Mouse (Mus musculus) G1E (cell line): Measurements from ENCODE around the gene Pik3r2. TPM values are rescaled to one million over a fixed set of nuclear protein-coding genes. Genes with fewer than 3 reads are reported as not detected.
A peak's percentile ranks its signal among the peaks of the same experiment; 100 is the strongest.
"Not testable (repeated sequence)": the region's sequence is repeated elsewhere in the genome, so short reads cannot be mapped to it uniquely, and the experiment has no call there.

ENCODE experiments used
- ATAC-seq: 2 replicates; pipeline ENCODE4 v1.8.0; 2016; ENCODE audit warnings: mild to moderate bottlenecking; ENCODE audit not compliant: insufficient number of reproducible peaks, poor library complexity, low FRiP score, severe bottlenecking; ENCODE audit errors: extremely low read depth
- DNase-seq: peaks from one replicate; pipeline ENCODE4 v3.0.0; 2012; ENCODE audit warnings: low spot score
- H3K27me3 ChIP-seq: 2 replicates; pipeline ENCODE4 v1.6.1; 2012; ENCODE audit warnings: mild to moderate bottlenecking, low read length, inconsistent platforms; ENCODE audit not compliant: insufficient read depth
- H3K36me3 ChIP-seq: replicated peaks from 2 replicates; pipeline ENCODE3; 2012; ENCODE audit warnings: mild to moderate bottlenecking, inconsistent platforms
- H3K4me1 ChIP-seq: 2 replicates; pipeline ENCODE4 v1.6.1; 2012; ENCODE audit warnings: low read depth, low read length, inconsistent platforms, mixed read lengths; ENCODE audit not compliant: insufficient read depth
- H3K4me3 ChIP-seq: 2 replicates; pipeline ENCODE4 v1.5.1; 2012; ENCODE audit warnings: low read depth, mild to moderate bottlenecking, inconsistent platforms, low read length, moderate library complexity, mixed read lengths
- H3K9me3 ChIP-seq: replicated peaks from 2 replicates; pipeline ENCODE4 v1.6.1; 2012; ENCODE audit warnings: inconsistent platforms
- CTCF ChIP-seq: IDR thresholded peaks from 2 replicates; pipeline ENCODE4 v1.5.1; 2012; ENCODE audit warnings: low read depth, low read length, inconsistent platforms, mixed read lengths
- GATA1 ChIP-seq: IDR thresholded peaks from 2 replicates; pipeline ENCODE4 v1.6.1; 2012; ENCODE audit warnings: borderline replicate concordance, low read length, inconsistent platforms, mixed read lengths
- GATA2 ChIP-seq: IDR thresholded peaks from 2 replicates; pipeline ENCODE4 v1.6.1; 2012; ENCODE audit warnings: low read depth, low read length, inconsistent platforms, borderline replicate concordance
- POLR2AphosphoS5 ChIP-seq: IDR thresholded peaks from 2 replicates; pipeline ENCODE4 v1.6.1; 2012; ENCODE audit warnings: low read depth, low read length, inconsistent platforms; ENCODE audit not compliant: insufficient replicate concordance
- TAL1 ChIP-seq: conservative IDR thresholded peaks from 2 replicates; pipeline ENCODE4 v1.6.1; 2012; ENCODE audit warnings: low read depth, low read length, inconsistent platforms, mixed read lengths
- polyA plus RNA-seq: library from polyadenylated mRNA; stranded (reverse); fragments of >175 nt; gene quantifications from 2 replicates; pipeline ENCODE4 v1.2.3, GENCODE M21; 2012
- total RNA-seq, 2 experiments: library from RNA; stranded (forward) in 1 of 2; stranded (reverse) in 1 of 2; fragments of 200-1000 nt in 1 of 2; fragments of >200 nt in 1 of 2; fragmentation: Nextera tagmentation in 1 of 2; gene quantifications; 2 replicates each; pipeline ENCODE4 v1.2.3; 2014 to 2017

The Pik3r2 gene
- total RNA-seq (2014; fragmentation: Nextera tagmentation) (7.1 and 16.3 TPM in 2 replicates), total RNA-seq (2017) (11.8 and 13.3 TPM in 2 replicates), polyA plus RNA-seq (55.0 and 68.8 TPM in 2 replicates)

DNA sequence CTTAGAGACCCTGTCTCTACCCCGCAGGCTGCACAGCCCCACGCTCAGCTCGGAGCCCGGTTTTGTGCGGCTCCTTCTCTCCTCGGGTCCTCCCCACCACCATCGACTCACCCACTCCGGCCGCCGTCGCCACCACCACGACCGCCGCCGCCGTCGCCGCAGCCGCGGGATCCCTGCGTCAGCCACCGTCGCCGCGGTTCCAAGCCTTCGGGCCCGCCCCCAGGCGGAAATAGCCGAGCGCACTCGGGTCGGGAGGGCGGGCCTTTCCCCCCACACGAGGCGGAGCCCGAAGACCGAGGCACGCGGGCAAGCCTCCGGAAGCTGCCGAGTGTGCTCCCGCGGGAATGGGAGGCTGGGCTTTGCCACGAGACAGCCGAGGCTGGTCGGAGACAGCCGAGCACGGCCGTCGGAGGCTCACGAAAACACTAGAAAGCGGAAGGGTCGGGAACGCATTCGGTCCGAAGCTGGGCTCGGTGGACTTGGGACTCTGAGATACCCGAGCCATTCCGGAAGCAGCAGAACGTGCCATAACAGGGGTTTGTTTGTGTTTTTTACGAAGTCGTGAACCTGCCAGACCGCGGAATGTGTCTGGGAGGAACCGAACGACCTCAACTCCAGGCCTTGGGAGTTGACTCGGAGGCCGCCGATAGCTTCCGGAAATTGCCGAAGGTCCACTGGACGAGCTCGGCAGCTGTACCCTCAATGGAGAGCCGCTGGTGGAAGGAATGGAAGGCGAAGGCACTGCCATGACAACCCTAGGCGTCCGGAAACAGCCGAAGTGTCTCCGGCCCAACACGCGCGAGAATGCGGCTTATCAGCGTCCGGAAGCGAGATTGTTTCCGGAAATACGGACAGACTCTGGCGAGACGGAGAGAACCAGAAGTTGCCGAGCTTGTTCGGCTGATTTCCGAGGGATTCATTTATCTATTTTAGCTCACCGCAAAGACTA lies at the start of gene Pik3r2:
Gene Pik3r2, minus strand, starts transcription at position 218 of the 949 bp plus-strand sequence.
- H3K27me3 ChIP-seq, result no peaks in the 10 kb centered on the region
- ATAC-seq (peak; percentile 82), DNase-seq (peak; percentile 87)
- peaks cover 90% of the 10 kb centered on the region for H3K4me1 ChIP-seq
- peaks cover 82% of the 10 kb centered on the region for H3K36me3 ChIP-seq
- no peaks in the 10 kb centered on the region for H3K9me3 ChIP-seq
- peak within 1 kb of the TSS; percentile 97 for H3K4me3 ChIP-seq
- TF ChIP-seq GATA1, result no peak
- TF ChIP-seq CTCF, result no peak
- no peak; the same call in 1 of the 2 replicates for TF ChIP-seq POLR2AphosphoS5
- TF ChIP-seq TAL1, result no peak
- no peak for TF ChIP-seq GATA2

DNA sequence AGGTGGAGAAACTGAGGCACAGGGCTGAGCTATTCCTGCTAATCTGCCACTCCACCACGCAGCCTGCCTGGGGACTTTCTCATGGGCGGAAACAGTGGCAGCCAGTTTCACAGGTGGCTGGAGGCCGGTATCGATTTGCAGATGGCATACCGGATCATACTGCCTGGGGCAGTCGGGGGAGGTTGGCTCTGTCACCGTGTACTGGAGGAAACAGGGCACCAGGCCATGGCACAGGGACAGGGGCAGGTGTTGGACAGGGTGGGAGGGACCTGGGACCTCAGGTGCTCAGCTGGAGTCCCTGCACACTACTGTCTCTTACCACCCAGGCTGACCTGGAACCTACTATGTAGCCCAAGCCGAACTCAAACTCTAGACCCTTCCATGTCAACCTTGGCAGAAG lies 49.3 kb upstream of the Pik3r2 start:
- no peak overlapping the region for H3K4me3 ChIP-seq
- ATAC-seq (no peak), DNase-seq (no peak)
- peaks cover 3% of the 10 kb centered on the region; the same call in 1 of the 2 replicates for H3K9me3 ChIP-seq
- TF ChIP-seq TAL1, result no peak
- no peak for TF ChIP-seq GATA1
- TF ChIP-seq CTCF, result no peak
- no peak for TF ChIP-seq GATA2
- TF ChIP-seq POLR2AphosphoS5, result no peak
- H3K36me3 ChIP-seq, result peaks cover 7% of the 10 kb centered on the region
- H3K27me3 ChIP-seq, result peaks cover 53% of the 10 kb centered on the region
- peaks cover 14% of the 10 kb centered on the region for H3K4me1 ChIP-seq

DNA sequence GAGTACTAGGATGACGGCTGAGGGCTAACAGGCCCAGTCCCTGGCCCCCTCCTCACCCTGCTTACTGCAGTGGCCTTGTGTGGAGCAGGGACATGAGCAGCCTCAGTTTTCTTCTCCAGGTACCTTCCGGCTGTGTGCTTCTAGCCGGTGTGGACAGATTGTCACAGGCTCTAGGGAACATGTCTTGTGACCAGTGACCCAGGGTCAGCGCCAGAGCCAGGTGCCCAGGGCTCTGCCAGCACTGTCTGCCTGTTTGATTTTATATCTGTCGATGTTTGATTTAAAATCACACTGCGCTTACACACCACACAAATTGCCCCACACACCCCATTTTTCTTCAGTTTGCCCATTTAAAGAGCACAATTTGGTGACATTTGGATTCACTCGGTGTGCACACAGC lies 47.3 kb upstream of the Pik3r2 start:
- TF ChIP-seq POLR2AphosphoS5 (no peak), CTCF (no peak), TAL1 (no peak)
- Histone ChIP-seq H3K36me3 (peaks cover 27% of the 10 kb centered on the region), H3K4me3 (no peak overlapping the region), H3K27me3 (peaks cover 43% of the 10 kb centered on the region), H3K9me3 (peaks cover 3% of the 10 kb centered on the region; the same call in 1 of the 2 replicates), H3K4me1 (peaks cover 27% of the 10 kb centered on the region)
- no peak for ATAC-seq
- DNase-seq, result no peak

DNA sequence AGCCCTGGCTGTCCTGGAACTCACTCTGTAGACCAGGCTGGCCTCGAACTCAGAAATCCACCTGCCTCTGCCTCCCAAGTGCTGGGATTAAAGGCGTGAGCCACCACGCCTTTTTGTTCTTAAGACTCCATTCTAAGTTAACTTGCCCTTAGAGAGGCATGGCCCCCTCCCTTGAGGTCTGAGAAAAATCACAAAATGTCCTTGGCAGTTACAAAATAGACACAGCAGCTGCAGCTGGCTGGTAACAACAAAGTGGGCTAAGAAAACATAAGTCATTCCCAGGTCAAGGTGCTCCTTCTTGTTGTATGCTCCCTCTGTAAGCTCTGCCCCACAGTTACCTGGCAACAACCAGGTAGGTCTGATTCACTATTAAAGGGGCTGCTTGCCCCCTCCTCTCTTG lies 46.1 kb upstream of the Pik3r2 start:
- not testable (repeated sequence) for H3K9me3 ChIP-seq, ATAC-seq, DNase-seq, H3K4me3 ChIP-seq
- H3K27me3 ChIP-seq, result peaks cover 35% of the 10 kb centered on the region
- H3K36me3 ChIP-seq, result peaks cover 29% of the 10 kb centered on the region
- H3K4me1 ChIP-seq, result peaks cover 27% of the 10 kb centered on the region

DNA sequence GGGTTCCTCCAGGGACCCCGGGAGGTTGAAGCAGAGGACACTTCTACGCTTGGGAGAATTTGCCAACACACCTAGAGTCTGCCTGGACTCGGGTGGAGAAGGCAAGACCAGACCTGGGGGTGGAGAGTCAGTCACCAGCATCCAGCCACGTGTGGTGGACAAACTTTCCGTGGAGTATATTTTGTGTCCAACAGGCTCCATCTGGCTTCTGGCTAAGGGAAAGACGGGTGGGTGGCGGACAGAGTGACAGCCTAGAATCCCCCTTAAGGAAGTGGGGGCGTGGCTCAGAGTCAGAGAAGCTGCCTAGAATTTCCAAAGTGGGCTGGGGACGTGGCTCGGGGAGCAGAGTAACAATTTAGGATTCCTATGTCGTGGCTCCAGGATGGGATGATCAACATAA lies 45.5 kb upstream of the Pik3r2 start:
- no peak overlapping the region for H3K4me3 ChIP-seq
- H3K9me3 ChIP-seq, result peaks cover 2% of the 10 kb centered on the region; the same call in 1 of the 2 replicates
- DNase-seq (no peak), ATAC-seq (no peak)
- H3K27me3 ChIP-seq, result peaks cover 34% of the 10 kb centered on the region
- H3K4me1 ChIP-seq, result peaks cover 31% of the 10 kb centered on the region
- TF ChIP-seq POLR2AphosphoS5, result no peak
- TF ChIP-seq GATA2, result no peak
- no peak for TF ChIP-seq GATA1
- TF ChIP-seq TAL1, result no peak
- no peak for TF ChIP-seq CTCF
- H3K36me3 ChIP-seq, result peaks cover 29% of the 10 kb centered on the region

DNA sequence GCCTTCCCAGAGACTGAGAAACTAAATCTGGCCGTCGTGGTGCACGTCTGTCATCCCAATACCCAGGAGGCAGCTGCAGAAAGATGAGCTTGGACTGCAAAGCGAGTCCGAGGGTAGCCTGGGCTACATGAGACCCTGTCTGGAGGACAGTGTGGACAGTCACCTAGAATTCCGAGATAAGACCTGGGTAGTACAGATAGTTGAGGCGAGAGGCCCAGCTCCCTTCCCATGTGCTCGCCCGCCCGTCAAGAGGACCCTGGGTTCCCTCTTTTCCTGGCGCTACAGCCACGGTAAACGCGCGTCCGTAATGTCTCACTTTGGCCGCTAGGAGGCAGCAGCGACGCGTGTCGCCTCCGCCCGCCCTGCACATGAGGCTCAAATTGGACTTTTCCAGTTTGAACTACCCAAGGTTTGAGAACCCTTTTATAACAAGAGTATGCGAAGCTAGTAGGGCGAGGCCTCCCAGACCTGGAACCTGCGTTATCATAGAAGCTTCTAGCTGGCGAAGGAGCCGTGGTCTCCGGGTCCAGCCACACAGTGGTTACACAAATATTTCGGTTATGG lies 45.0 kb upstream of the Pik3r2 start:
- Histone ChIP-seq H3K4me3 (no peak overlapping the region), H3K27me3 (peaks cover 29% of the 10 kb centered on the region), H3K4me1 (peaks cover 36% of the 10 kb centered on the region), H3K9me3 (no peaks in the 10 kb centered on the region; the same call in 1 of the 2 replicates), H3K36me3 (peaks cover 29% of the 10 kb centered on the region)
- TF ChIP-seq GATA1 (no peak), CTCF (peak; percentile 94), TAL1 (no peak), POLR2AphosphoS5 (no peak), GATA2 (no peak)
- ATAC-seq, result peak; percentile 37; the same call in 1 of the 2 replicates
- peak; percentile 63 for DNase-seq
